Mouse (Mus musculus) midbrain, embryonic 14.5 days (tissue): ENCODE results near the gene Gm20870. TPM values are rescaled to one million over a fixed set of nuclear protein-coding genes. Genes with fewer than 3 reads are reported as not detected.
"Not testable (repeated sequence)": the region's sequence is repeated elsewhere in the genome, so short reads cannot be mapped to it uniquely, and the experiment has no call there.

ENCODE experiments used
- ATAC-seq: fragments of 200-750 bp; cut with Nextera tagmentation; 2 replicates; pipeline ENCODE4 v1.8.0; 2017; ENCODE audit warnings: moderate number of reproducible peaks, moderate library complexity; ENCODE audit not compliant: low FRiP score, low TSS enrichment
- DNase-seq: peaks from one replicate; pipeline ENCODE4 v3.0.0-alpha.2; 2015
- H3K27ac ChIP-seq: fragments of 300-500 bp; sonication (generic); replicated peaks from 2 replicates; pipeline ENCODE4 v1.5.1; 2014; ENCODE audit warnings: mild to moderate bottlenecking, low read depth, low read length, moderate library complexity
- H3K27me3 ChIP-seq: fragments of 300-500 bp; sonication (generic); 2 replicates; pipeline ENCODE4 v1.6.1; 2014; ENCODE audit warnings: low read length, control low read depth, mixed read lengths; ENCODE audit not compliant: control insufficient read depth, insufficient read depth
- H3K36me3 ChIP-seq: fragments of 300-500 bp; sonication (generic); 2 replicates; pipeline ENCODE4 v1.6.1; 2014; ENCODE audit warnings: low read length, control low read depth; ENCODE audit not compliant: control insufficient read depth, insufficient read depth
- H3K4me1 ChIP-seq: fragments of 300-500 bp; sonication (generic); 2 replicates; pipeline ENCODE4 v1.6.1; 2014; ENCODE audit warnings: mild to moderate bottlenecking, antibody characterized with exemption, low read length, control low read depth; ENCODE audit not compliant: control insufficient read depth, insufficient read depth
- H3K4me2 ChIP-seq: fragments of 300-500 bp; sonication (generic); 2 replicates; pipeline ENCODE4 v1.6.1; 2014; ENCODE audit warnings: mild to moderate bottlenecking, low read length, moderate library complexity
- H3K4me3 ChIP-seq: fragments of 300-500 bp; sonication (generic); replicated peaks from 2 replicates; pipeline ENCODE4 v1.5.1; 2014; ENCODE audit warnings: low read depth, low read length
- H3K9ac ChIP-seq: fragments of 300-500 bp; sonication (generic); replicated peaks from 2 replicates; pipeline ENCODE4 v1.6.1; 2014; ENCODE audit warnings: mild to moderate bottlenecking, low read length, moderate library complexity
- H3K9me3 ChIP-seq: fragments of 300-500 bp; sonication (generic); 2 replicates; pipeline ENCODE4 v1.6.1; 2016; ENCODE audit warnings: low read length, control low read depth, mixed read lengths; ENCODE audit not compliant: control insufficient read depth
- WGBS: fragments of 180-500 bp; shearing (Covaris S2); extraction: QIAGEN DNeasy Blood & Tissue Kit; methylation state at CpG from one replicate; pipeline ENCODE4 v1.1.7; 2014; 5-methylcytosine and 5-hydroxymethylcytosine counted together
- polyA plus RNA-seq: library from polyadenylated mRNA; unstranded; fragments of >200 nt; fragmentation: Nextera tagmentation; extraction: Ambion mirVana; gene quantifications from 2 replicates; pipeline ENCODE4 v1.2.1, GENCODE M21; 2014

Gm20870 gene
- polyA plus RNA-seq: not detected in 2 replicates

- WGBS: no CpG with 5 or more reads among the region's 6 CpGs
These were observed at the start of gene Gm20870 for GRCm38 (mm10) chrY:71691743-71692142. Gene Gm20870 (plus strand): TSS chrY:71692043.

More at GRCm38 (mm10) chrY:71691743-71692142, at the start of gene Gm20870:
- not testable (repeated sequence) for H3K9ac ChIP-seq, H3K4me1 ChIP-seq, DNase-seq, H3K27me3 ChIP-seq, H3K9me3 ChIP-seq, H3K36me3 ChIP-seq, H3K27ac ChIP-seq, ATAC-seq, H3K4me3 ChIP-seq, H3K4me2 ChIP-seq

Other genes with a start within 250 kb of the Gm20870 start
- not detected in 2 replicates for gene Gm20869, start 222.6 kb upstream of the Gm20870 start, polyA plus RNA-seq